Mouse (Mus musculus): ENCODE data around the gene Stab1. TPM values are rescaled to one million over a fixed set of nuclear protein-coding genes. Genes with fewer than 3 reads are reported as not detected.

Gene Stab1
- total RNA-seq, 2 experiments from 2014 or later = 0.27 to 0.40 TPM

DNA sequence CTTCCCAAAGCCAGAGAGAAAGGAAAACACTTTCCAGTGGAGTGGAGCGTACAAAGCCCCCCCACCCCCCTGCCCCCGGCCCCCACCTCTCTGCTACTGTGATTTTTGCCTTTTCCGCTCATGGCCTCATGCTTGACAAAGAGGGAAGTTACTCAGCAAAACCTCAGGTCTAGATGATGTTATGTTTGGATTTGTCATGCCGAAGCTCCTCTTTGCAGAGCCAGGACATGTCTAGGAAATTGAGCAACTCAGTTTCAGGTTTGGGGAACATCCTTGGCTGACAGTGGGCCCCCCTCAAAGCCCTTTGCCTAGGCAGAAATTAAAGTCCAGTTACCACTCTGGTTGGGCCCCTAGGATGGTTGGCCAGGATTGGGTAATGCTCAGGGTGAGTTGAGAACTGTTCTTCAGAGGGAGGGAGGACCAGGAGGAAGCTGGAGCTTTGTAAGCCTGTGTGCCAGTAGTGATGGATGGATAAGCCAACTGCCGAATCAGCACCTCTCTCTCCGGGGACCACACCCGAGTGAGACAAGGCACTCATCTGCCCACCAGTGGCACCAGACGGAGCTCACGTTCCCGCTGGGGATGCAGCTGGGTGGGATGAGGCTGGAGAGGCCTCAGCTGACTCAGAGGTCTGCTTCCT is 2.3 kb downstream of the Stab1 start:
- ATAC-seq (ENCODE audit: poor library complexity, severe bottlenecking) = peak; percentile 87

DNA sequence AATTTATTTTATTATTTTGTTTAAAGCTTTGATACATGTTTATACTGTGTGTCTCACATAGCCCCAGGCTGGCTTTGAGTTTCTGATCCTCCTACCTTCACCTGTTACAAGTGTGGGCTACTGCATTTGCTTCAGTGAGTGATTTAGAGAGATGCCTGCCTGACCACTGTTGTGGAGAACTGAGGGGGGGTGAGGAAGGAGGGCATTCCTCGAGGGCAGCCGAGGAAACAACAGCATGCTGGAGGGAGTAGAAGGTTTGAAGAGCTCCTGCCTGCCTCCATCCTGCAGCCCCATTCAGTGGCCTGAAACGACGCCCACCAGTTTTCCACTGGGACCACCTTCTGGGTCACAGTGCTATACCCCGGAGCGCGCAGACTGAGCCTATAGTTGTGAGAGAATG is 3.0 kb downstream of the Stab1 start:
- no peak for ATAC-seq (ENCODE audit: poor library complexity, severe bottlenecking)

DNA sequence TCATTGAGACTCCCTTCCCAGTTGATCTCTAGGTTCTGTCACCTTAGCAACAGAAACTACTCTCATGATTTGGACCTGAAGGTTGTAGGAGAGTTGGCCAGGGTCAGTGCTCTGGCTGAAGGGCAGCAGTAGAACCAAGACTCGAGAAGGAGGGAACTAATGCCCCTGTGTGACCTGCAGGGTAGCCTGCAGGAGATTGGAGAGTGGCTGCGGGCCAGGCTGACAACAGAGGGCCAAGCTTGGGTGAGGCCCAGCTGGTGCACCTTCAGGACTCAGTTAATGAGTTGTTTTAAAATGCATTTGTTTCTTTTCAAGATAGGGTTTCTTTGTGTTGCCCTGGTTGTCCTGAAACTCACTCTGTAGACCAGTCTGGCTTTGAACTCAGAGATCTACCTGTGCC is 3.4 kb downstream of the Stab1 start:
- no peak for ATAC-seq (ENCODE audit: poor library complexity, severe bottlenecking)

DNA sequence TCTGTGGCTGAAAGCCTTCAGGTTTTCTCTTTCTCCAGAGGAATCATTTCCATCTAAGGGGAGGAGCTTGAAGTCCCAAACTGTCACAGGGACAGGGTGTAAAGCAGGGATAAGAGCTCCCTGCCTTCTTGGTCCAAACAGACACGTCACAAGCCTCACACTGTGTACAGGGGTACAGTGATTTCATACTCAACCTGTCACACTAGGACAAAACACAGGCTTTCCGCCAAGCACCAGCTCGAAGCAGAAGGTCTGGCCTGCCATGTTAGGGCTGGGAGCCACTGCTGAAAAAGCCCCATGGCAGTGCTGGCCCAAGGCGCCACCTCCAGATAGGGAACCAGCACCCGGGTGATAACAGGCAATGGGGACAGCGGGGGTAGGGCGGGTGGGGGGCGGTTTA is 4.4 kb downstream of the Stab1 start:
- no peak for ATAC-seq (ENCODE audit: poor library complexity, severe bottlenecking)

DNA sequence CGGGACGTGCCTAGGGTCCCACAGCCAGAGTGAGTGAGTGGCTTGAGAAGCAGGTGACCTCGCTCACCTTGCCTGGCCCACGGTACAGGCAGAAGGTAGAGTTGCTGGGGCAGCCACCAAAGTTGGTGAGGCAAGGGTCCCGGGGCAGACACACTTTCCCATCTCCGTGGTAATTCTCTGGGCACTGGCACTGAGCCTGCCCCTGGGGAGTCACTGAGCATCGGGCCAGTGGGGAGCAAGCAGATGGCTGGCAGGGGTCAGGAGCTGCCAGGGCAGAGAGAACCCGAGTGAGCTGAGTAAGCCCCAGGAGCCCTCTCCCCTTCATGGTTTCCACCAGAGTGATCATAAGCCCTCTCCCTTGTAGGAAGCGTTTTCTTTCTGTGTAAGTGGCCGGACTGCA is 6.8 kb downstream of the Stab1 start:
- no peak for ATAC-seq (ENCODE audit: poor library complexity, severe bottlenecking)

DNA sequence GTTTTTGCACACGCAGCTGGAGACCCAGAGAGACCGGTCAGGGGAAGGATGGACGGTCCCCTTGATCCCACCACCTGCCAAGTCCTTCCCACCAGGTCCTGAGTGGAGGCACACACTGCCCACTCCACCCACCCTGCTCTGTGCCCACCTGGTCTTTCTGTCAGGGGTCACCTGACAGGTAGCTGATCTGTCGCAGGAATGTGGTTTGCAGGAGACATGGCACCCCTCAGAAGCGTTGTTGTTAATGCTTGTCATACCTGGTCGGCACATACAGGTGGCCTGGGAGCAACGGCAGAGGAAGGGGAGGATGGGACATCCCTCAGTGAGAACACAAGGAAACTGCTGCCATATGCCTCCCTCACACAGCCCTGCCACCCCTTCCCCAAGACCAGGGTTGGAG is 7.2 kb downstream of the Stab1 start:
- no peak for ATAC-seq (ENCODE audit: poor library complexity, severe bottlenecking)

DNA sequence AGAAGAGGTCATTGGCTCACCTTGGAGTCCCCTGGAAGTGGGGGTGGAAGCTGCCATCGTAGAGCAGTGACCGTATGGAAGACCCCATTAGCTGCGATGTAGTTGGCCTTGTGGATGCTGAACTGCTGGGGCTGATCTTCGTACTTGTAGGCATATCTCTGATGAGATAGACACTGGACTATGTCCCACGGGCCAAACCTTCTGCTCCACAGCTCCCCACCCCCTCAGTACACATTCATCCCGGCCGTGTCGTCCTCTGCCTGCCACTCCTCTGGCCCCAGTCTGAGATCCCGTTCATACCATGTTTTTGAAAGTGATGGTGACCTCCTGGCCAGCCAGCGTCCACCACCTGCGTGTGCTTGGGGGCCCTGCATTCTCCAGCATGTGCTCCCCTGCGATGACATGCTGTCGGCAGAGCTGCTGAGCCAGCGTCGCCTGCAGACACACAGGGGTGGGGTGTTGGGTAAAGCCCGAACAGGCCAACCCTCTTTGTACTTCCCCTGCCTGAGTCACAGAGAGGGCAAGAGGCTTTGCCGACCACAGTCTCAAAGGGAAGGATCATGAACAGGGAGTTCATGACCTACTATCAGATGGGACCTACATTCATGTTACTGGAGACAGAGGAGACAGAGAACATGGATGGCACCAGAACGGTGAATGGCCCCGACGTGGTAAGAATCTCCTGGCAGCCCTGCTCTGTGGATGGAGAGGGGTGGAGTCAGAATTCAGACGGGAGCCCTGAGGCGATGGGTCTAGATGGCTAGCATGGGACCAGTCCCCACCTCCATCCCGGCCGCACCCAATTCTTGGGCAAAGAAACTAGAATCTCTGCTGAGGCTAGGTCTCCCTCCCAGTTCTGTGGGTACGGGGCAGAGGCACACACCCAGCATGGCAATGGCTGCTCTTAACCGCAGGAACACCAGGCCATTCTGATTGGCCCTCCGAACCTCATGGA is 8.0 kb downstream of the Stab1 start:
- ATAC-seq (ENCODE audit: poor library complexity, severe bottlenecking) = peak; percentile 96

DNA sequence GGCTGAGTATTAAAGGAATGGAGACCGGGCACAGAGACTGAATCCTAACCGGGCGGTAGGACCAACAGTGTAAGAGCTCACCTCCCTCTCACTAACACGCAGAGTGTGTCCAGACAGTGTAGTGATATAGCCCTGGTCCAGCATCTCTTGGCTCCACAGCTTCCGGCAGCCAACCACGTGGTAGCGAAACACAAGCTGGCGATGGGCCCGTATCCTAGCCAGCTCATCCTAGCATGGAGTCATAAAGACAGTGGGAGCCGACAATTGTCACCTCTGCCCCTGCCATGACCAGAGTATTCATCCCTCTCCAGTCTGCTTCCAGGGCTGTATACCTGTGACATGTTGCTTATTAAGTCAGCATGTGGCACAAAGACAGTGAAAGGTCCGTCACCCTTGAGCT is 22.7 kb downstream of the Stab1 start:
- no peak for ATAC-seq (ENCODE audit: poor library complexity, severe bottlenecking)

DNA sequence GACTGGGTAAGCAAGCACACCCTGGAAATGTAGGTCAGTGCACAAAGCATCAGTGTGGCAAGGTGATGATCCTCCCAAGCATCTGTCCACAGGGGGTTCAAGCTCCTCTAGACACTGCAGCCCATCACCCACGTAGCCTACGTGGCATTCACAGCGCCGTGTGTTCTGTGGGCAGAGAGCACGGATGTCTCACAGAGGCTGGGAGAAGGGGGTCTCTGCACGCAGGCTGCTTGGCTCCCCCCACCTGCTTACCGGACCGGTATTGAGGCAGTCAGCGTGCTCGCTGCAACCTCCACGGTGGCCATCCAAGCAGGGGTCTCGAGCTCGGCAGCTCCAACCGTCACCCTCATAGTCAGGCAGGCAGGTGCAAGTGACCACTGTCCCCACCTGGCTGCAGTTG is 27.4 kb downstream of the Stab1 start:
- no peak for ATAC-seq (ENCODE audit: poor library complexity, severe bottlenecking)

DNA sequence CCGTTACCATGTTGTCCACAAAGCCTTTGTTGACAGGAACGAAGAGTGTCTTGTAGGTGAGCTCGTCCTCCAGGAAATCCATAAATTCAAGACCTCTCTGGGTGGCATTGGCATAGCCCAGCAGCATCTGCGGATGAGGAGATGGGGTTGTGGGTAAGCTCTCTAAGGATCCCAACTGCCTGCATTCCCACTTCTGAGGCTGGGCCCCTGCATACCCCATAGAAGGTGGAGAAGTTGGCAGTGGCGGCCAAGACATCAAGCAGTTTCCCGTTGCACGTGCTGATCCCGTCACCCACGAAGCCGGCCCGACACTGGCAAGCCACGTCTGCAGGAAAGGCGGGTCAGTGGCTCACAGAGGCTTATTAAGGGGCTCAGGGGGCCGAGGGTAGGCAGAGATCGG is 28.3 kb downstream of the Stab1 start:
- ATAC-seq (ENCODE audit: poor library complexity, severe bottlenecking) = no peak

DNA sequence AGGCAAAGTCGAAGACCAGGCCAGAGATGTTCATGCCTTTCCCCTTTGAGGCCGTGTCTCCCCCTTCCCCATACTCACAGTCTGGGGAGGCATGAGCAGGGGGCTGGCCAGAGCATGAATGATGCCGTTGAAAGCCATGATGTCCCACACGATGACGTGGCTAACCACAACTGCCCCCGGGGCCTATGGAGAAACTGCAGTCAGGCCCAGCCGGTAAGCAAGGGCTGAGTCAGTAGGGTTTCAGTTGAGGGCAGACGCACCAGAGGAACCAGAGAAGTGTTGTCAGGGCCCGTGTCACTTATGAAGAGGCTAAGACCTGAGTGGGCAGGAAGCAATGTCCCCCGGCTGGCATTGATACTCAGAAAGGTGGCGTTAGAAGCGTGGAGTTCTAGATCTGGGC is 28.8 kb downstream of the Stab1 start:
- ATAC-seq (ENCODE audit: poor library complexity, severe bottlenecking) = peak; percentile 47; the same call in 1 of the 2 replicates

DNA sequence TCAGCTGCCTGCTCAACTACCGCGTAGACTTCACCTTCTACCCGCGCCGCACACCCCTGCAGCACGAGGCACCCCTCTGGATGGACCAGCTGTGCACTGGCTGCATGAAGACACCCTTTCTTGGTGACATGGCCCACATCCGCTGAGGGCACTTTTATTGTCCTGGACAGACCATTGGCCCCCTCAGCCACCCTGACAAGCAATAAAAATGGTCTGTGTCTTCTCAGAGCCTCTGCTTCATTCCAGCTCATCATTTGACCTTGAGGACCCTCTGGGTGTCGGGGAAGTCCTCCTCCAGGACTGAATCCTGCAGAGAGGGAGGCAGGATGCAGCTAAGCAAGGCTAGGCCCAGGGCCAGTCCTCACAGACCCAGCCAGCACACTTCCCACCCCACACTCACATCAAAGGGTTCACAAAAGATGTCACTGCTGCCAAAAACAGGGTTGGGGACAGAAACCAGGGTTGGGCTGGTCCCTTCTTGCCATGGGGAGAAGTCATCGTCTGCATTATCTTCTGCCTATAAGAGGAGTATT is 29.5 kb downstream of the Stab1 start:
- no peak for ATAC-seq (ENCODE audit: poor library complexity, severe bottlenecking)

DNA sequence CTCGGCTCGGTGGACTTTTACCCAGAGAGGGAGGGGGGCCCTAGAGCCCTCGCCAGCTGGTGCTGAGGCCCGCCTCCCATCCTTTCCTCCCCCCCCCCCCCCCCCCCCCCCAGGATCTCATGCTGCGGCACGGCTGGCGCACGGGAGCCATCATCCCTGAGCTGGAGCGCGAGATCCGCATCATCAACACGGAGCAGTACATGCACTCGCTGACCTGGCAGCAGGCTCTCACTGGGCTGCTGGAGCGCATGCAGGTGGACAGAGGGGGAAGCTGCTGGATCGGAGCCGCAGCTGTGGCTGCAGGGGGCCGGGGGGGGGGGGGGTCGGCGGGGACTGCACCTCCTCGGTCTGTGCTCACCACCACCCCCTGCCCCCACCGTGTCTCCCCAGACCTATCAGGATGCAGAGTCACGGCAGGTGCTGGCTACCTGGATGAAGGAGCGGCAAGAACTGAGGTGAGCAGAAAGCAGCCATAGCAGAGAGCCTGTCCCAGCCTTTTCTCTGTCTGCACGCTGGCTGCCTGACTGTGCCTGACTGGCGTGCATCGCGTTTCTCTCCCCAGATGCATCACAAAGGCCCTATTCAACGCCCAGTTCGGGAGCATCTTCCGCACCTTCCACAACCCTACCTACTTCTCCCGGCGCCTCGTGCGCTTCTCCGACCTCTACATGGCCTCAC is 30.1 kb downstream of the Stab1 start:
- no peak for ATAC-seq (ENCODE audit: poor library complexity, severe bottlenecking)

DNA sequence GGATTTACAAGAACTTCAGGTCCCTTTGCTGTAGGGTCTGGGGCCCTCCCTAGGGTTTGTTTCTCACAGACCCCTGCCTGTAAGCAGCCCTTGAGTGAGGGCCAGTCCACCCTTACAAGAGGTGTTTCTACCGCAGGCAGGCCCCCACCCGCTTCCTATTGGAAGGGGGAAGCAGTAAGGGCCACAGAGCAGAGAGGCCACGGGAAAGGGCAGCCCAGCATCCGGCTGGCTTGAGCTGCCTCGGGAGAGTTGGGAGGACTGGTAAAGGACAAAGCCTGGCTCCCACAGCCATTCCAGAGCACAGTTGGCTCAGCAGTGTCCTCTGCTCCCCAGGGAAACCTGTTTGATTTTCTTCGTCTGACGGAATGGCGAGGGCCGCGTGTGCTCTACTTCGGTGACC is 30.6 kb downstream of the Stab1 start:
- ATAC-seq (ENCODE audit: poor library complexity, severe bottlenecking) = no peak

DNA sequence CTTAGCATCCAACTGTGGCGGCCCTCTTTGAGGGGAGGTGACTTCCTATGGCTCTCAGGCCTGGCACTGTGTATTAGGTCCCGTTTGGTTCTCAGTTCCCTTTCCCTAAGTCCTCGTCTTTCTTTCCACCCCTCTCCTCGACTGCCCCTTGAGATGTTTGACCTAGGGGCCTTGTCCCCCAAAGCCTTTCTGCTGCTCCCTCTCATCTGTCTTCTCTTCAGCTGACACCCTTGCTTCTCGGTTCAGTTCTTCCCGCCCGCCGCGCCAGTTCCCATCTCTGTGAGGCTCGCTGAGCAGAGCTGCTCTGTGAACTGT is 31.2 kb downstream of the Stab1 start:
- ATAC-seq (ENCODE audit: poor library complexity, severe bottlenecking) = no peak

DNA sequence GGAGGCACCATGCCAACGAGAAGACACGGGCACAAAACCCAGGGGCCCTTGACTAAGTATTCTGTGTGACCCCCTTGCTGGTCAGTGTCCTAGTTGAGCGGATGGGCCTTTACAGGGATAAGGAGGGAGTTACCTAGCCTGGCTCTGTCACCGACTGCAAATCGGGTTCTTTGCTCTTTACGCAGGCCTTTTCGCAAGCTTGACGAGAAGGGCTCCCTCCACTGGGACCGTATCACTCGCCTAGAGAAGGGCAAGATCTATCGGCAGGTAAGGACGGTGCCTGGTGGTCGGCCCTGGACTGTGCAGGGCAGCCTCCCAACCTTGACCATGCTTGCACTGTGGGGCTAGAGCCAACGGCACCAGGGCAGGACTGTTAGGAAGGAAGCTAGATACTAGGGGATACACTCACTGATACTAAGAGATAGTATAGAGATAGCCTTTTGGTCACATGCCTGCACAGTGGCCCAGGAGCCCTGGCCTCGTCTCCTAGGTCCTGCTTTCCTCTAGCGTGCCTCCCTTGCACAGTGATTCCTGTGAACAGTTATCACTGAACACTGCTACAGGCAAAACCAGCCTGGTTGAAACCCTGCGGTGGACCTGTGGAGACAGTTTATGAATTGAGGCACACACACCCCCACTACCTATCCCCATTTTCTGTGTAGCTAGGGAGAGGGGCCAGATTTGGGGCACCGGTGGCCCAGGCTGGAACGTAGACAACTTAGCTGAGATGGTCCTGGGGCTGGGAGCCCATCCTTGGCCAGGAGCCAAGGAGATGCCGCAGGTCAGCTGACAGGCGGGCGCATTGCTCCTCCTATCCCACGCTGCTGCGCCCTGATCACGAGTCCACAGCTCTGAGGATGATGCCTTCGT is 31.8 kb downstream of the Stab1 start:
- ATAC-seq (ENCODE audit: poor library complexity, severe bottlenecking) = no peak

DNA sequence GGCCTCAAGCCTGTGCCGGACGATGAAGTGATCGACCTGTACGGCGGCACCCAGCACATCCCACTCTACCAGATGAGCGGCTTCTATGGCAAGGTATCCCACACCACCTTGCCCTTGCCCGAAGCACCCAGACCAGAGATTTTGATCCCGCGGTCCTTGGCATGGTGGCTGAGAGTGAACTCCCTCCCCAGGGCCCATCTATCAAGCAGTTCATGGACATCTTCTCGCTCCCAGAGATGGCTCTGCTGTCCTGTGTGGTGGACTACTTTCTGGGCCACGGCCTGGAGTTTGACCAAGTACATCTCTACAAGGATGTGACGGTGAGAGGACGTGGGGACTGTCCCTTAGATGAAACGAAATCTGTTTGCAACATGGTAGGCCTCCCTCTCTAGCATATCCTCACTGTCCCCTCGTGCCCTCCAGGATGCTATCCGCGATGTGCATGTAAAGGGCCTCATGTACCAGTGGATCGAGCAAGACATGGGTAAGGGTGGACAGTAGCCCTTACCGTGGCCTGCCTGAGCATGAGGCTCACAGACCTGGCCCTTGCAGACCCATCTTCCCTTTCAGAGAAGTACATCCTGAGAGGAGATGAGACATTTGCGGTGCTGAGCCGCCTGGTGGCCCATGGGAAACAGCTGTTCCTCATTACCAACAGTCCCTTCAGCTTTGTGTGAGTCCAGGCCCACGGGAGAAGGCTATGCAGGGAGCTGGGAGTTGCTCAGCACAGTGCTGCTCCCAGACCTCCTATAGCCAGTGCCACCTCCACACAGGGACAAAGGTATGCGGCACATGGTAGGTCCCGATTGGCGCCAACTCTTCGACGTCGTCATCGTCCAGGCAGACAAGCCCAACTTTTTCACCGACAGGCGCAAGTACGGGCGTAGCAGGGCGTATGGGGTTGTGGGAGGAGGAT is 32.7 kb downstream of the Stab1 start:
- no peak for ATAC-seq (ENCODE audit: poor library complexity, severe bottlenecking)

DNA sequence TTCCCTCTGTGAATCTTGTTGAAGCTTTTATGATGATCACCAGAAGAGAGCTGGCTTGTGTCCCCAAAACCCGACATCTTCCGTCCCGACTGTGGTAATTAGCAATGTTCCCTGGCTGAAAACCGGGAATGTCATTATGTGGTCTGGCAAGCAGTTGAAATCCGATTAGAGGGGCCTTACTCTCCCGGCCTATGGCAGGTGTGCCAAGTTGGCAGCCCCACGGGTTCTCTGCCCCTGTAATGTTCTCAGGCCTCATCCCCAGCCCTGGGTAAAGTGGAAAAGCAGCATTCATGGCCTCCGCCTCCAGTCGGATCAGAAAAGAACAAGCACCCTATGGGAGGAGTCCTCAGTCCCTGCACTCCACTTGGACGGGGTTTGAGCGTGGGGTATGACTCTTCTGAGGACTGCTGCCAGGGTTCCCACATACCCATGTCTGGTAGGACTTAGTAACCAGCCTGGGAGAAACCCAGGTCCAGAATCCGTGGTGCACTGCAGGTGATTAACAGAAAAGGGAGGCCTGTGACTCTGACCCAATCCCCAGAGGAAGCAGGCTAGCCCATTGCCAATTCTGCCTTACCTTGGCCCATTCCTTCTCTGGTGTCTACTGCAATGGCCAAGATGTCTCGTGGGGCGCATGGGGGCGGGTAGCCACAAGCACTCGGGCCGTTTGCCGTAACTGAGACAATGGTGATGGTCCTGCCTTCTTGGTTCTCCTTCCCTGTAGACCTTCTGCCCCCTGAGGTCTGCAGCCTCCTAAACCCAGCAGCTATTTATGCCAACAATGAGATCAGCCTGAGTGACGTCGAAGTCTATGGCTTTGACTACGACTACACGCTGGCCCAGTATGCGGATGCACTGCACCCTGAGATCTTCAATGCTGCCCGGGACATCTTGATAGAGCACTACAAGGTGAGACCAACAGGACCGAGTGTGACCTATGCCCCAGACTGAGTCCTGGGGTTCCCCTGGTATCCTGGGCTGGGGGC is 34.1 kb downstream of the Stab1 start:
- no peak for ATAC-seq (ENCODE audit: poor library complexity, severe bottlenecking)

Data from megakaryocyte, adult 5-6 weeks (primary cell).